Mouse (Mus musculus) lung, adult 2 months (tissue): ENCODE data around the gene Klhl40.

Experiments used
- CTCF ChIP-seq: fragments of 200-500 bp; IDR thresholded peaks from 2 replicates; pipeline ENCODE4 v1.5.1; 2011; ENCODE audit warnings: mild to moderate bottlenecking, low read length, control low read depth; ENCODE audit not compliant: insufficient read depth
- POLR2A ChIP-seq: fragments of 200-500 bp; IDR thresholded peaks from 2 replicates; pipeline ENCODE4 v1.6.1; 2011; ENCODE audit warnings: low read depth, mild to moderate bottlenecking, control low read depth, low read length, borderline replicate concordance; ENCODE audit errors: extremely low read depth

- TF ChIP-seq POLR2A (no peak), CTCF (no peak)
These were observed 20.6 kb upstream of the Klhl40 start for GRCm38 (mm10) chr9:121756785-121757184.
